In genomic region chr5:17969704-17970390, GRCm38 (mm10) we compare ENCODE assay signal across 16 mouse cellular contexts. TPM values are rescaled to one million over a fixed set of nuclear protein-coding genes. Genes with fewer than 3 reads are reported as not detected.
A peak's percentile ranks its signal among the peaks of the same experiment; 100 is the strongest.
DNase-seq lines count a peak whose midpoint lies in the region; ATAC-seq and TF ChIP-seq lines count a peak whose summit lies in the region.
"Had no signal": no experiment of that assay in that cellular context is flagged by ENCODE, and none has a peak within 500 bp of the region (broad histone marks: within the 10 kb centered on the region; RNA-seq: fewer than 3 reads in every experiment).

No protein-coding gene starts in this region.

- ATAC-seq in heart, embryonic 15.5 days (replicated peaks; ENCODE audit: insufficient number of reproducible peaks, insufficient read depth, low FRiP score, low read depth): no peak
- ATAC-seq in heart, embryonic 11.5 days (replicated peaks; ENCODE audit: insufficient number of reproducible peaks, low FRiP score, low TSS enrichment): no peak
- ATAC-seq in liver, embryonic 14.5 days (ENCODE audit: insufficient read depth): peak; percentile 84
- ATAC-seq: intestine, postnatal 0 days had no signal

- no peak overlapping the region for H3K4me3 ChIP-seq in heart, embryonic 15.5 days
- no peak overlapping the region for H3K4me3 ChIP-seq in heart, embryonic 11.5 days (ENCODE audit: low read depth, low read length)
- no peak overlapping the region for H3K4me3 ChIP-seq in liver, embryonic 14.5 days (ENCODE audit: insufficient read depth in 1 of 2, low read depth in 2 of 2, low read length in 2 of 2)
- H3K4me3 ChIP-seq: erythroblast, embryonic 14.5 days; hindbrain, embryonic 13.5 days; limb, embryonic 10.5 days had no signal

- peak; percentile 55 for TF ChIP-seq EP300 in liver, embryonic 14.5 days (IDR thresholded peaks at IDR 0.05; ENCODE audit: low read depth)

- H3K9me3 ChIP-seq in heart, embryonic 15.5 days (replicated peaks): no peaks in the 10 kb centered on the region
- no peaks in the 10 kb centered on the region for H3K9me3 ChIP-seq in heart, embryonic 11.5 days (replicated peaks; ENCODE audit: control insufficient read depth, low read length)
- H3K9me3 ChIP-seq in liver, embryonic 14.5 days (ENCODE audit: control insufficient read depth, low read length): no peaks in the 10 kb centered on the region
- H3K9me3 ChIP-seq: hindbrain, embryonic 13.5 days; limb, embryonic 10.5 days had no signal

- H3K36me3 ChIP-seq in heart, embryonic 15.5 days: no peaks in the 10 kb centered on the region
- H3K36me3 ChIP-seq in heart, embryonic 11.5 days (ENCODE audit: control insufficient read depth, insufficient read depth, low read length): no peaks in the 10 kb centered on the region
- H3K36me3 ChIP-seq in liver, embryonic 14.5 days (replicated peaks; ENCODE audit: control insufficient read depth, insufficient read depth, low read depth): no peaks in the 10 kb centered on the region
- H3K36me3 ChIP-seq: hindbrain, embryonic 13.5 days; limb, embryonic 10.5 days had no signal

- TF ChIP-seq CTCF in liver, embryonic 14.5 days (IDR thresholded peaks at IDR 0.05; ENCODE audit: low read depth): no peak

- no peaks in the 10 kb centered on the region for H3K27me3 ChIP-seq in heart, embryonic 15.5 days
- H3K27me3 ChIP-seq in heart, embryonic 11.5 days (ENCODE audit: control insufficient read depth, insufficient read depth, low read length): no peaks in the 10 kb centered on the region
- H3K27me3 ChIP-seq in liver, embryonic 14.5 days (ENCODE audit: control insufficient read depth, insufficient read depth, low read length): no peaks in the 10 kb centered on the region
- H3K27me3 ChIP-seq: hindbrain, embryonic 13.5 days had no signal

- no peak overlapping the region for H3K9ac ChIP-seq in heart, embryonic 15.5 days
- H3K9ac ChIP-seq in heart, embryonic 11.5 days (ENCODE audit: low read depth, low read length): no peak overlapping the region
- H3K9ac ChIP-seq in liver, embryonic 14.5 days (replicated peaks): no peak overlapping the region
- H3K9ac ChIP-seq: hindbrain, embryonic 13.5 days had no signal

- no peak overlapping the region for H3K4me2 ChIP-seq in heart, embryonic 15.5 days
- H3K4me2 ChIP-seq in heart, embryonic 11.5 days: no peak overlapping the region
- H3K4me2 ChIP-seq in liver, embryonic 14.5 days (ENCODE audit: low read depth): peak overlapping the region; percentile 26; the same call in 1 of the 2 replicates
- H3K4me2 ChIP-seq: hindbrain, embryonic 13.5 days had no signal

- 47% methylated on average over 13 of the region's 13 CpGs for WGBS in heart, embryonic 15.5 days
- WGBS in heart, embryonic 11.5 days (ENCODE audit: insufficient replicate concordance): 58% methylated on average over 13 of the region's 13 CpGs
- WGBS in liver, embryonic 14.5 days (ENCODE audit: insufficient replicate concordance): 47% methylated on average over 13 of the region's 13 CpGs

- peaks cover 5% of the 10 kb centered on the region; the same call in 1 of the 2 replicates for H3K4me1 ChIP-seq in heart, embryonic 15.5 days (replicated peaks)
- H3K4me1 ChIP-seq in heart, embryonic 11.5 days (ENCODE audit: control insufficient read depth, insufficient read depth, low read length): peaks cover 4% of the 10 kb centered on the region; the same call in 1 of the 2 replicates
- H3K4me1 ChIP-seq in liver, embryonic 14.5 days (replicated peaks; ENCODE audit: control insufficient read depth in 2 of 2, insufficient read depth in 2 of 2, low read length in 1 of 2): peaks cover 0 to 7% of the 10 kb centered on the region in 2 experiments
- H3K4me1 ChIP-seq: hindbrain, embryonic 13.5 days; limb, embryonic 10.5 days had no signal

- peak; percentile 3 for DNase-seq in right cerebral cortex, postnatal 4 days
- DNase-seq in right cerebral cortex, adult 18-20 months: no peak
- peak; percentile 20 to 30 (median 24) for DNase-seq in liver, embryonic 14.5 days (ENCODE audit: low read depth in 3 of 3, low spot score in 3 of 3)
- DNase-seq in urinary bladder, adult 18-20 months (ENCODE audit: low spot score in 2 of 2): no peak
- no peak for DNase-seq in embryo, embryonic 10.5 days (ENCODE audit: low spot score)
- DNase-seq: adrenal gland, postnatal 36 days; cerebellum, adult 2 months; embryo, embryonic 11 days; kidney, postnatal 25 days; thymus, adult 18-20 months had no signal

- peak overlapping the region; percentile 17; the same call in 1 of the 2 replicates for H3K27ac ChIP-seq in heart, embryonic 15.5 days
- H3K27ac ChIP-seq in heart, embryonic 11.5 days (ENCODE audit: low read depth, low read length): no peak overlapping the region
- H3K27ac ChIP-seq in liver, embryonic 14.5 days: no peak overlapping the region
- H3K27ac ChIP-seq: hindbrain, embryonic 13.5 days; limb, embryonic 10.5 days had no signal

RNA-seq across cellular contexts. Expression of gene Gnat3, which starts 7.5 kb away (rescaled TPM):
- 0.16 TPM in 1 of 2 replicates, not detected in the other for polyA plus RNA-seq in heart, embryonic 15.5 days (2015; fragmentation: Nextera tagmentation; extraction: Ambion mirVana)
- polyA plus RNA-seq in heart, embryonic 11.5 days (2014; fragmentation: Nextera tagmentation; extraction: Ambion mirVana): not detected in 2 replicates
- not detected in 2 replicates for polyA plus RNA-seq in liver, embryonic 14.5 days (2012; rRNA removed)
- polyA plus RNA-seq in liver, embryonic 14.5 days (2014; fragmentation: Nextera tagmentation; extraction: Ambion mirVana): not detected in 2 replicates
- polyA plus RNA-seq: cerebellum, adult 2 months; erythroblast, embryonic 14.5 days; hindbrain, embryonic 13.5 days; intestine, postnatal 0 days; limb, embryonic 10.5 days had no signal

Comparison
In these comparisons a context has a peak if more than half of its experiments do, and no peak if none do; other contexts are left out.
1. DNase-seq: peak in right cerebral cortex, postnatal 4 days (single experiment) and liver, embryonic 14.5 days (3 of 3); none in right cerebral cortex, adult 18-20 months (single experiment), urinary bladder, adult 18-20 months (0 of 2) and embryo, embryonic 10.5 days (single experiment).